Mouse (Mus musculus) liver, embryonic 13.5 days (tissue): ENCODE results near the gene Sat2. TPM values are rescaled to one million over a fixed set of nuclear protein-coding genes. Genes with fewer than 3 reads are reported as not detected.

Experiments
- ATAC-seq: fragments of 200-750 bp; cut with Nextera tagmentation; 2 replicates; pipeline ENCODE4 v1.8.0; 2017; ENCODE audit warnings: low read depth, mild to moderate bottlenecking, moderate number of reproducible peaks, moderate library complexity
- DNase-seq: peaks from one replicate; pipeline ENCODE4 v3.0.0; 2022
- H3K27ac ChIP-seq: fragments of 300-500 bp; sonication (generic); 2 replicates; pipeline ENCODE4 v1.5.1; 2015; ENCODE audit warnings: moderate library complexity, mild to moderate bottlenecking, inconsistent platforms
- H3K27me3 ChIP-seq: fragments of 300-500 bp; sonication (generic); 2 replicates; pipeline ENCODE4 v1.6.1; 2015; ENCODE audit warnings: mild to moderate bottlenecking, inconsistent platforms
- H3K36me3 ChIP-seq: fragments of 300-500 bp; sonication (generic); 2 replicates; pipeline ENCODE4 v1.6.1; 2015; ENCODE audit warnings: mild to moderate bottlenecking, inconsistent platforms
- H3K4me1 ChIP-seq: fragments of 300-500 bp; sonication (generic); replicated peaks from 2 replicates; pipeline ENCODE4 v1.6.1; 2015; ENCODE audit warnings: inconsistent platforms
- H3K4me2 ChIP-seq: fragments of 300-500 bp; sonication (generic); 2 replicates; pipeline ENCODE4 v1.6.1; 2015; ENCODE audit warnings: inconsistent platforms, mild to moderate bottlenecking, moderate library complexity
- H3K4me3 ChIP-seq: fragments of 300-500 bp; sonication (generic); replicated peaks from 2 replicates; pipeline ENCODE4 v1.5.1; 2015; ENCODE audit warnings: mild to moderate bottlenecking, inconsistent platforms
- H3K9ac ChIP-seq: fragments of 300-500 bp; sonication (generic); 2 replicates; pipeline ENCODE4 v1.6.1; 2015; ENCODE audit warnings: mild to moderate bottlenecking, inconsistent platforms
- H3K9me3 ChIP-seq: fragments of 300-500 bp; sonication (generic); replicated peaks from 2 replicates; pipeline ENCODE4 v1.6.1; 2016; ENCODE audit warnings: inconsistent platforms
- WGBS: fragments of 180-500 bp; shearing (Covaris S2); methylation state at CpG from one replicate; pipeline ENCODE4 v1.1.7; 2015; ENCODE audit not compliant: insufficient replicate concordance; 5-methylcytosine and 5-hydroxymethylcytosine counted together
- polyA plus RNA-seq: library from polyadenylated mRNA; unstranded; fragments of >200 nt; fragmentation: Nextera tagmentation; extraction: Ambion mirVana; gene quantifications from 2 replicates; pipeline ENCODE4 v1.2.1, GENCODE M21; 2015

Sat2 gene
- polyA plus RNA-seq, 1 experiment from 2014 or later, result 11.6 TPM

GRCm38 (mm10) chr11:69662213-69662966, 40.6 kb downstream of the Sat2 start, which contains the start of gene Mpdu1:
TSS of gene Mpdu1 (minus strand) at chr11:69662642.
- Histone ChIP-seq H3K9me3 (no peaks in the 10 kb centered on the region), H3K36me3 (peaks cover 64% of the 10 kb centered on the region), H3K27me3 (no peaks in the 10 kb centered on the region), H3K4me2 (peak within 1 kb of the TSS; percentile 84), H3K4me1 (peaks cover 64% of the 10 kb centered on the region), H3K4me3 (peak within 1 kb of the TSS; percentile 68), H3K27ac (peak within 1 kb of the TSS; percentile 96), H3K9ac (peak within 1 kb of the TSS; percentile 79)
- DNase-seq, result peak; percentile 92
- under 1% methylated on average over 48 of the region's 48 CpGs for WGBS
- ATAC-seq, result peak; percentile 93

- ATAC-seq, result no peak
- WGBS, result 57% methylated on average over 13 of the region's 13 CpGs
- Histone ChIP-seq H3K27me3 (no peaks in the 10 kb centered on the region), H3K9me3 (no peaks in the 10 kb centered on the region), H3K4me2 (peak overlapping the region; percentile 84), H3K4me3 (peak overlapping the region; percentile 68), H3K27ac (peak overlapping the region; percentile 96), H3K36me3 (peaks cover 64% of the 10 kb centered on the region), H3K9ac (peak overlapping the region; percentile 79), H3K4me1 (peaks cover 63% of the 10 kb centered on the region)
- DNase-seq, result no peak
Observed at GRCm38 (mm10) chr11:69662967-69663671, 41.3 kb downstream of the Sat2 start.

- DNase-seq, result no peak
- Histone ChIP-seq H3K4me2 (peak overlapping the region; percentile 84), H3K9ac (peak overlapping the region; percentile 79), H3K27ac (peak overlapping the region; percentile 96), H3K9me3 (no peaks in the 10 kb centered on the region), H3K27me3 (no peaks in the 10 kb centered on the region), H3K36me3 (peaks cover 64% of the 10 kb centered on the region), H3K4me1 (peaks cover 66% of the 10 kb centered on the region), H3K4me3 (peak overlapping the region; percentile 68; the same call in 1 of the 2 replicates)
- ATAC-seq, result no peak
- 69% methylated on average over 6 of the region's 6 CpGs for WGBS
Observed at GRCm38 (mm10) chr11:69663795-69664194, 42.0 kb downstream of the Sat2 start.

- H3K27ac ChIP-seq, result peak overlapping the region; percentile 96; the same call in 1 of the 2 replicates
Observed at GRCm38 (mm10) chr11:69664841-69665240, 43.0 kb downstream of the Sat2 start.

GRCm38 (mm10) chr11:69665457-69665960, 43.7 kb downstream of the Sat2 start:
- Histone ChIP-seq H3K4me2 (0 out of 2 replicates have a peak overlapping the region, but pooled peaks have one; percentile 13), H3K4me3 (0 out of 2 replicates have a peak overlapping the region, but pooled peaks have one; percentile 0), H3K36me3 (peaks cover 71% of the 10 kb centered on the region), H3K4me1 (peaks cover 77% of the 10 kb centered on the region), H3K9me3 (no peaks in the 10 kb centered on the region), H3K27ac (peak overlapping the region; percentile 96), H3K9ac (no peak overlapping the region), H3K27me3 (no peaks in the 10 kb centered on the region)
- ATAC-seq, result no peak
- DNase-seq, result no peak
- 64% methylated on average over 9 of the region's 9 CpGs for WGBS

More at GRCm38 (mm10) chr11:69664841-69665240, 43.0 kb downstream of the Sat2 start:
- no peaks in the 10 kb centered on the region for H3K27me3 ChIP-seq
- no peak for ATAC-seq
- DNase-seq, result no peak
- peaks cover 77% of the 10 kb centered on the region for H3K4me1 ChIP-seq
- WGBS, result 87% methylated on average over 7 of the region's 7 CpGs
- no peaks in the 10 kb centered on the region for H3K9me3 ChIP-seq
- H3K9ac ChIP-seq, result no peak overlapping the region
- H3K36me3 ChIP-seq, result peaks cover 66% of the 10 kb centered on the region
- H3K4me2 ChIP-seq, result 0 out of 2 replicates have a peak overlapping the region, but pooled peaks have one; percentile 13
- H3K4me3 ChIP-seq, result no peak overlapping the region

- H3K9me3 ChIP-seq, result no peaks in the 10 kb centered on the region
- peaks cover 76% of the 10 kb centered on the region for H3K4me1 ChIP-seq
- DNase-seq (peak; percentile 50), ATAC-seq (no peak)
- no peak within 1 kb of the TSS for H3K9ac ChIP-seq
- 25% methylated on average over 7 of the region's 7 CpGs for WGBS
- H3K4me2 ChIP-seq, result 0 out of 2 replicates have a peak within 1 kb of the TSS, but pooled peaks have one; percentile 13
- peaks cover 76% of the 10 kb centered on the region for H3K36me3 ChIP-seq
- H3K4me3 ChIP-seq, result 0 out of 2 replicates have a peak within 1 kb of the TSS, but pooled peaks have one; percentile 0
- no peaks in the 10 kb centered on the region for H3K27me3 ChIP-seq
- H3K27ac ChIP-seq, result peak within 1 kb of the TSS; percentile 96
Observed at GRCm38 (mm10) chr11:69665961-69666664, 44.3 kb downstream of the Sat2 start, which contains the start of gene Cd68. TSS of gene Cd68 (minus strand) at chr11:69666153.

- Histone ChIP-seq H3K27ac (peak overlapping the region; percentile 96; the same call in 1 of the 2 replicates), H3K4me1 (peaks cover 71% of the 10 kb centered on the region)
- 76% methylated on average over 3 of the region's 3 CpGs for WGBS
Observed at GRCm38 (mm10) chr11:69666665-69667005, 44.8 kb downstream of the Sat2 start.

GRCm38 (mm10) chr11:69670786-69671725, 49.2 kb downstream of the Sat2 start:
- under 1% methylated on average over 59 of the region's 61 CpGs for WGBS
- peak overlapping the region; percentile 95 for H3K4me2 ChIP-seq
- no peaks in the 10 kb centered on the region for H3K27me3 ChIP-seq
- peaks cover 82% of the 10 kb centered on the region for H3K36me3 ChIP-seq
- H3K27ac ChIP-seq, result peak overlapping the region; percentile 98
- peak overlapping the region; percentile 98 for H3K9ac ChIP-seq
- peak; percentile 86 for DNase-seq
- H3K4me1 ChIP-seq, result peaks cover 69% of the 10 kb centered on the region
- H3K4me3 ChIP-seq, result peak overlapping the region; percentile 91
- ATAC-seq, result peak; percentile 63
- no peaks in the 10 kb centered on the region for H3K9me3 ChIP-seq

More at GRCm38 (mm10) chr11:69666665-69667005, 44.8 kb downstream of the Sat2 start:
- Histone ChIP-seq H3K27me3 (no peaks in the 10 kb centered on the region), H3K4me2 (no peak overlapping the region), H3K4me3 (no peak overlapping the region), H3K9ac (no peak overlapping the region), H3K36me3 (peaks cover 76% of the 10 kb centered on the region), H3K9me3 (no peaks in the 10 kb centered on the region)
- DNase-seq (no peak), ATAC-seq (no peak)

GRCm38 (mm10) chr11:69671726-69672124, 49.9 kb downstream of the Sat2 start:
- ATAC-seq (no peak; the same call in 1 of the 2 replicates), DNase-seq (no peak)
- peak overlapping the region; percentile 98 for H3K27ac ChIP-seq
- peaks cover 82% of the 10 kb centered on the region for H3K36me3 ChIP-seq
- H3K27me3 ChIP-seq, result no peaks in the 10 kb centered on the region
- no peaks in the 10 kb centered on the region for H3K9me3 ChIP-seq
- peak overlapping the region; percentile 95 for H3K4me2 ChIP-seq
- WGBS, result under 1% methylated on average over 43 of the region's 43 CpGs
- H3K4me3 ChIP-seq, result peak overlapping the region; percentile 91
- peaks cover 63% of the 10 kb centered on the region for H3K4me1 ChIP-seq
- H3K9ac ChIP-seq, result peak overlapping the region; percentile 98

- H3K36me3 ChIP-seq, result peaks cover 83% of the 10 kb centered on the region
Observed at GRCm38 (mm10) chr11:69672211-69672706, 50.4 kb downstream of the Sat2 start, which contains the start of gene Eif4a1. TSS of gene Eif4a1 (minus strand) at chr11:69672423.

More at GRCm38 (mm10) chr11:69672211-69672706, 50.4 kb downstream of the Sat2 start, which contains the start of gene Eif4a1:
- Histone ChIP-seq H3K9me3 (no peaks in the 10 kb centered on the region), H3K4me2 (peak within 1 kb of the TSS; percentile 95), H3K27ac (peak within 1 kb of the TSS; percentile 98), H3K4me3 (peak within 1 kb of the TSS; percentile 91), H3K9ac (peak within 1 kb of the TSS; percentile 98), H3K4me1 (peaks cover 63% of the 10 kb centered on the region), H3K27me3 (no peaks in the 10 kb centered on the region)
- under 1% methylated on average over 36 of the region's 36 CpGs for WGBS
- peak; percentile 100 for DNase-seq
- ATAC-seq, result peak; percentile 95
